Mouse (Mus musculus): ENCODE measurements at regions not wholly inside any gene's neighbourhood (a gene's known extent, or its start where the extent isn't known, plus 50 kb on each side); places are given as distances from the start of the nearest gene placed in this dataset.

- TF ChIP-seq CTCF (IDR thresholded peaks at IDR 0.05; ENCODE audit: low read depth, low read length) (no peak), GATA1 (IDR thresholded peaks at IDR 0.05; ENCODE audit: borderline replicate concordance, low read length) (no peak), TAL1 (conservative IDR thresholded peaks at IDR 0.05; ENCODE audit: low read depth, low read length) (no peak)
These were observed 159.0 kb downstream of the H2al1j start for GRCm38 (mm10) chrX:11486588-11486987.

All from G1E (cell line).